Mouse (Mus musculus) midbrain, embryonic 14.5 days (tissue): ENCODE data around the gene Fam45a. TPM values are rescaled to one million over a fixed set of nuclear protein-coding genes. Genes with fewer than 3 reads are reported as not detected.

Experiments used
- ATAC-seq: fragments of 200-750 bp; cut with Nextera tagmentation; 2 replicates; pipeline ENCODE4 v1.8.0; 2017; ENCODE audit warnings: moderate number of reproducible peaks, moderate library complexity; ENCODE audit not compliant: low FRiP score, low TSS enrichment
- DNase-seq: peaks from one replicate; pipeline ENCODE4 v3.0.0-alpha.2; 2015
- H3K27ac ChIP-seq: fragments of 300-500 bp; sonication (generic); replicated peaks from 2 replicates; pipeline ENCODE4 v1.5.1; 2014; ENCODE audit warnings: mild to moderate bottlenecking, low read depth, low read length, moderate library complexity
- H3K27me3 ChIP-seq: fragments of 300-500 bp; sonication (generic); 2 replicates; pipeline ENCODE4 v1.6.1; 2014; ENCODE audit warnings: low read length, control low read depth, mixed read lengths; ENCODE audit not compliant: control insufficient read depth, insufficient read depth
- H3K36me3 ChIP-seq: fragments of 300-500 bp; sonication (generic); 2 replicates; pipeline ENCODE4 v1.6.1; 2014; ENCODE audit warnings: low read length, control low read depth; ENCODE audit not compliant: control insufficient read depth, insufficient read depth
- H3K4me1 ChIP-seq: fragments of 300-500 bp; sonication (generic); 2 replicates; pipeline ENCODE4 v1.6.1; 2014; ENCODE audit warnings: mild to moderate bottlenecking, antibody characterized with exemption, low read length, control low read depth; ENCODE audit not compliant: control insufficient read depth, insufficient read depth
- H3K4me2 ChIP-seq: fragments of 300-500 bp; sonication (generic); 2 replicates; pipeline ENCODE4 v1.6.1; 2014; ENCODE audit warnings: mild to moderate bottlenecking, low read length, moderate library complexity
- H3K4me3 ChIP-seq: fragments of 300-500 bp; sonication (generic); replicated peaks from 2 replicates; pipeline ENCODE4 v1.5.1; 2014; ENCODE audit warnings: low read depth, low read length
- H3K9ac ChIP-seq: fragments of 300-500 bp; sonication (generic); replicated peaks from 2 replicates; pipeline ENCODE4 v1.6.1; 2014; ENCODE audit warnings: mild to moderate bottlenecking, low read length, moderate library complexity
- H3K9me3 ChIP-seq: fragments of 300-500 bp; sonication (generic); 2 replicates; pipeline ENCODE4 v1.6.1; 2016; ENCODE audit warnings: low read length, control low read depth, mixed read lengths; ENCODE audit not compliant: control insufficient read depth
- WGBS: fragments of 180-500 bp; shearing (Covaris S2); extraction: QIAGEN DNeasy Blood & Tissue Kit; methylation state at CpG from one replicate; pipeline ENCODE4 v1.1.7; 2014; 5-methylcytosine and 5-hydroxymethylcytosine counted together
- microRNA-seq: library from miRNA; unstranded; fragments of <30 nt; microRNA quantifications from one replicate; pipeline ENCODE4, GENCODE M21; 2016
- polyA plus RNA-seq: library from polyadenylated mRNA; unstranded; fragments of >200 nt; fragmentation: Nextera tagmentation; extraction: Ambion mirVana; gene quantifications from 2 replicates; pipeline ENCODE4 v1.2.1, GENCODE M21; 2014

Fam45a gene
- polyA plus RNA-seq, 1 experiment from 2014 or later: 52.5 TPM

- Histone ChIP-seq H3K4me1 (peaks cover 3% of the 10 kb centered on the region), H3K9me3 (no peaks in the 10 kb centered on the region), H3K9ac (no peak overlapping the region), H3K27ac (no peak overlapping the region), H3K36me3 (peaks cover 14% of the 10 kb centered on the region), H3K4me2 (no peak overlapping the region), H3K4me3 (no peak overlapping the region), H3K27me3 (no peaks in the 10 kb centered on the region)
- DNase-seq (no peak), ATAC-seq (no peak)
- 90% methylated on average over 5 of the region's 5 CpGs for WGBS
These were observed 60.0 kb downstream of the Fam45a start for GRCm38 (mm10) chr19:60871366-60871765.

GRCm38 (mm10) chr19:60872272-60872671 is 60.9 kb downstream of the Fam45a start:
- H3K27ac ChIP-seq: no peak overlapping the region
- no peak for ATAC-seq
- peaks cover 3% of the 10 kb centered on the region for H3K4me1 ChIP-seq
- no peak for DNase-seq
- no peak overlapping the region for H3K9ac ChIP-seq
- 3% methylated on average over 1 of the region's 1 CpGs for WGBS
- H3K27me3 ChIP-seq: no peaks in the 10 kb centered on the region
- H3K36me3 ChIP-seq: peaks cover 14% of the 10 kb centered on the region
- no peak overlapping the region for H3K4me3 ChIP-seq
- H3K4me2 ChIP-seq: no peak overlapping the region
- no peaks in the 10 kb centered on the region for H3K9me3 ChIP-seq

GRCm38 (mm10) chr19:60873501-60873900 is 62.1 kb downstream of the Fam45a start:
- Histone ChIP-seq H3K27ac (no peak overlapping the region), H3K4me3 (peak overlapping the region; percentile 45), H3K27me3 (no peaks in the 10 kb centered on the region), H3K36me3 (peaks cover 14% of the 10 kb centered on the region), H3K4me1 (peaks cover 3% of the 10 kb centered on the region), H3K9ac (no peak overlapping the region; the same call in 1 of the 2 replicates), H3K9me3 (no peaks in the 10 kb centered on the region), H3K4me2 (peak overlapping the region; percentile 54)
- 46% methylated on average over 4 of the region's 4 CpGs for WGBS
- DNase-seq (no peak), ATAC-seq (no peak)

- Histone ChIP-seq H3K9ac (peak within 1 kb of the TSS; percentile 39), H3K27me3 (no peaks in the 10 kb centered on the region), H3K36me3 (peaks cover 11% of the 10 kb centered on the region), H3K4me3 (peak within 1 kb of the TSS; percentile 45), H3K9me3 (no peaks in the 10 kb centered on the region), H3K4me2 (peak within 1 kb of the TSS; percentile 54), H3K27ac (peak within 1 kb of the TSS; percentile 50), H3K4me1 (peaks cover 3% of the 10 kb centered on the region)
- WGBS: under 1% methylated on average over 28 of the region's 28 CpGs
- ATAC-seq (peak; percentile 99), DNase-seq (peak; percentile 95)
These were observed 62.8 kb downstream of the Fam45a start, which contains the start of gene Prdx3 for GRCm38 (mm10) chr19:60874064-60874694. TSS of gene Prdx3 (minus strand) at chr19:60874556.

- DNase-seq (peak; percentile 61), ATAC-seq (no peak)
- no peak overlapping the region for H3K4me3 ChIP-seq
These were observed 71.7 kb downstream of the Fam45a start for GRCm38 (mm10) chr19:60883129-60883528.

More at GRCm38 (mm10) chr19:60883129-60883528, 71.7 kb downstream of the Fam45a start:
- no peaks in the 10 kb centered on the region for H3K36me3 ChIP-seq
- no peaks in the 10 kb centered on the region for H3K4me1 ChIP-seq
- H3K27me3 ChIP-seq: no peaks in the 10 kb centered on the region
- WGBS: 11% methylated on average over 3 of the region's 3 CpGs
- no peak overlapping the region for H3K27ac ChIP-seq
- no peak overlapping the region for H3K9ac ChIP-seq
- H3K4me2 ChIP-seq: no peak overlapping the region
- no peaks in the 10 kb centered on the region for H3K9me3 ChIP-seq

Small RNA genes lying within 50 kb of the gene (microRNA-seq; reads per million reads assigned to microRNA genes)
- gene mmu-mir-3084-1: not detected

Other genes starting within 250 kb of the Fam45a start
- gene Cacul1, start 230.6 kb upstream of the Fam45a start, polyA plus RNA-seq: 20.3 and 27.5 TPM in 2 replicates
- gene Nanos1, start 55.6 kb upstream of the Fam45a start, polyA plus RNA-seq: 23.0 and 30.5 TPM in 2 replicates
- 122 and 140 TPM in 2 replicates for gene Eif3a, start 20.9 kb upstream of the Fam45a start, polyA plus RNA-seq
- gene Sfxn4, start 49.9 kb downstream of the Fam45a start, polyA plus RNA-seq: 10.8 and 12.9 TPM in 2 replicates
- gene Prdx3, start 63.0 kb downstream of the Fam45a start, polyA plus RNA-seq: 105 and 107 TPM in 2 replicates
- gene Grk5, start 78.2 kb downstream of the Fam45a start, polyA plus RNA-seq: 3.6 and 3.7 TPM in 2 replicates